Mouse (Mus musculus): ENCODE measurements around the gene Trp53.
"Not testable (repeated sequence)": the region's sequence is repeated elsewhere in the genome, so short reads cannot be mapped to it uniquely, and the experiment has no call there.

Trp53 gene

DNA sequence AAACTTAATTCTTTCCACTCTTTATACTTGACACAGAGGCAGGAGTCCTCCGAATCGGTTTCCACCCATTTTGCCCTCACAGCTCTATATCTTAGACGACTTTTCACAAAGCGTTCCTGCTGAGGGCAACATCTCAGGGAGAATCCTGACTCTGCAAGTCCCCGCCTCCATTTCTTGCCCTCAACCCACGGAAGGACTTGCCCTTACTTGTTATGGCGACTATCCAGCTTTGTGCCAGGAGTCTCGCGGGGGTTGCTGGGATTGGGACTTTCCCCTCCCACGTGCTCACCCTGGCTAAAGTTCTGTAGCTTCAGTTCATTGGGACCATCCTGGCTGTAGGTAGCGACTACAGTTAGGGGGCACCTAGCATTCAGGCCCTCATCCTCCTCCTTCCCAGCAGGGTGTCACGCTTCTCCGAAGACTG lies at the start of gene Trp53, which contains the start of gene Wrap53:
Trp53 (plus strand) TSS at position 269 of the 424 bp plus-strand sequence.
Wrap53 (minus strand) TSS at position 165 of the 424 bp plus-strand sequence.
- peak; percentile 85 for DNase-seq (ENCODE audit: low spot score)

DNA sequence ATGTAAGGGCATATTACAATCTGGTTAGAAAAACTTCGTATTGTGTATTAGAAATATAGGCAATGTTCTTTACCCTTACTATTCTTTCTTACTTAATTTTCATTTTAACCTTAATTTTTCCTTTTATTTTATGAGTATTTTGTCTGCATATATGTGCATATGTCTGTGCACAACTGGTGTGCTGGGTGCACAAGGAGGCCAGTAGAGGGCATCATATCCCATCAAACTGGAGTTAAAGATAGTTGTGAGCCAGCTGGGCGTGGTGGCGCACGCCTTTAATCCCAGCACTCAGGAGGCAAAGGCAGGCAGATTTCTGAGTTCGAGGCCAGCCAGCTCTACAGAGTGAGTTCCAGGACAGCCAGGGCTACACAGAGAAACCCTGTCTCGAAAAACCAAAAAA lies 49.4 kb upstream of the Trp53 start:
- DNase-seq (ENCODE audit: low spot score) = not testable (repeated sequence)

DNA sequence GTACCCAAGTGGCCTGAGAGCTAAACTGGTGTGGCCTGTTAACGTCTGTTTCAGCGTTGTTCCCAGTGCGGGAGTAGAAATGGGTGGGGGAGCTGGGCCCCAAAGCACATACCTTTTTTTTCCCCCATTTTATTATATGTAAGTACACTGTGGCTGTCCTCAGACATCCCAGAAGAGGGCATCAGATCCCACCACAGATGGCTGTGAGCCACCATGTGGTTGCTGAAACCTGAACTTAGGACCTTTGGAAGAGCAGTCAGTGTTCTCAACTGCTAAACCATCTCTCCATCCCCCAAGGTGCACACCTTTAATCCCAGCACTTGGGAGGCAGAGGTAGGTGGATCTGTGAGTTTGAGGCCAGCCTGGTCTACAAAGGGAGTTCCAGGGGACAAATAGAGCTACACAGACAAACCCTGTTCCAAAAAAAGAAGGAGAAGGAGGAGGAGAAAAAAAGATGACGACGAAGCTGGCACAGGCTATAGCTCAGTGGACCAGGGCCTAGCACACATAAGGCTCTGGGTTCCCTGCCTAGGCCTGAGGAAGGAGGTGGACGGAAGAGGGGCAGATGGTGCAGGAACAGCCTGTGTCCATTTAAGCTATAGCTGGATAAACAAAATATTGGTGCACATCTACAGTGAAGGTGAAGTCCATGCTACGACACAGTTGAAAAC lies 47.5 kb upstream of the Trp53 start:
- DNase-seq (ENCODE audit: low spot score) = no peak

DNA sequence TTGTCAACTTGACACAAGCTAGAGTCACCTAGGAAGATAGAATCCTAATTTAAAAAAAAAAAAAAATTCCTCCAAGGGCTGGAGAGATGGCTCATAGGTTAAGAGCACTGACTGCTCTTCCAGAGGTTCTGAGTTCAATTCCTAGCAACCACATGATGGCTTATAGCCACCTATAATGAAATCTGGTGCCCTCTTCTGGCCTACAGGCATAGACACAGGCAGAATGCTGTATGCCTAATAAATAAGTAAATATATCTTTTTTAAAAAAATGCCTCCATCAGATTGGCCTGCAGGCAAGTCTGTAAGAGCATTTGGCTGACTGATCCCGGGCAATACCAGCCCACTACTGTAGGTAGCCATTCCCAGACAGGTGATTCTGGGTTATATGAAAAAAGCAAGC lies 45.2 kb upstream of the Trp53 start:
- no peak for DNase-seq (ENCODE audit: low spot score)

DNA sequence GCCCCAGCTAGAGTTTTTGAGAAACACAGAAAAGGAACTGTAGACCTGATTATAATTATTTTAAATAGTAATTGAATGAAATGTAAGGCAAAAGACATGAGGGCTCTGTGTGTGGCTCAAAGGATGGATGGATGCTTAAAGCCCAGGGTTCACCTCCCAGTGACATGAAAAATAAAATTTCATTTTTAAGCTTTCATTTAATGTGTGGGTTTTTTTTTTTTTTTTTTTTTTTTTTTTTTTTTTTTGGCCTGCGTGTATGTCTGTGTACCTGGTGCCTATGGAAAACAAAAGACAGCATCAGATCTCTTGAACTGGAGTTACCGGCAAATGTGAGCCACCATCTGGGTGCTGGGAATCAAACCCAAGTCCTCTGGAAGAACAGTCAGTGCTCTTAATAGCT lies 39.5 kb upstream of the Trp53 start:
- no peak for DNase-seq (ENCODE audit: low spot score)

DNA sequence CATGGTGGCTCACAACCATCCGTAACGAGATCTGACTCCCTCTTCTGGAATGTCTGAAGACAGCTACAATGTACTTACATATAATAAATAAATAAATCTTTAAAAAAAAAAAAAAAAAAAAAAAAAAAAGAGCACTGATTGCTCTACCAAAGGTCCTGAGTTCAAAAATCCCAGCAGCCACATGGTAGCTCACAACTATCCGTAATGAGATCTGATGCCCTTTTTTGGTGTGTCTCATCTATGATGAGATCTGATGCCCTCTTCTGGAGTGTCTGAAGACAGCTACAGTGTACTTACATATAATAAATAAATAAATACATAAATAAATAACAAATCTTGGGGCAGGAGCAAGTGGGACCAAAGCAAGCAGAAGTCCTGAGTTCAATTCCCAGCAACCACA lies 38.4 kb upstream of the Trp53 start:
- DNase-seq (ENCODE audit: low spot score) = not testable (repeated sequence)

DNA sequence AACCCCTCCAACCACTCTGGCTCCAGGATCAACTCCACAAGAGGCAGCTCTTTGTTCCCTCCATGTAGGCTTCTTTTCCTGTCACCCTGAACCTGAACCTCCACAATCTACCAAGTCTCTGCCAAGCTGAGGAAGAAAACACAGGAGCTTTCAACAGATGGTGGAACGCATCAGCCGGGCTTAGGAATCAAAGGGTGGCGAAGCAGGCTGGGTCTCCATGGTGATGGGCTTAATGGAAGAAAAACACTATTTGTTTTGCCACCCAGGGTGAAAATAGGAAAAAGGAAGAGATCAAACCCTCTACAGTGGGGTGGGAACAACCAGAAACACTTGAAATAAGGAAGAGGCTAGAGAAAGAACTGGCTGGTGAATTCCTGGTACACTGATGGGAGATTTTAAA lies 36.6 kb upstream of the Trp53 start:
- no peak for DNase-seq (ENCODE audit: low spot score)

DNA sequence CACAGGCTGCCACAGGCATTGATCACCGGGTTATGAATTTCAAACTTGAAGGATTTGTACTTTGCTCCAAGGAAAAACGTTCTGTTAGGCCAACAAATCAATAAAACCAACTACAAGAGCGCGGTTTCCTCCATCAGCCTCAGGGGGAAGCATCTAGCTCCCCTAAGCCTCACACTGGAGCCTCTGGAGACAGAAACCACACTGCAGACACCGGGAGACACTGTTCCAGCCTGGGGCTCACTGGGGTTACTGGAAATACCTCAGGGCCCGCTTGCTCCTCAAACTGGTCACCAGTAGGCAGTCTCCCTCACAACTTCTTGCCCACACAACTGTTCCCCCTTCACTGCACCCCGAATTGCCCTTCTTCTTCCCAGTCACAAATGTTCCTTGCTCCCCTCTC lies 34.2 kb upstream of the Trp53 start:
- no peak for DNase-seq (ENCODE audit: low spot score)

DNA sequence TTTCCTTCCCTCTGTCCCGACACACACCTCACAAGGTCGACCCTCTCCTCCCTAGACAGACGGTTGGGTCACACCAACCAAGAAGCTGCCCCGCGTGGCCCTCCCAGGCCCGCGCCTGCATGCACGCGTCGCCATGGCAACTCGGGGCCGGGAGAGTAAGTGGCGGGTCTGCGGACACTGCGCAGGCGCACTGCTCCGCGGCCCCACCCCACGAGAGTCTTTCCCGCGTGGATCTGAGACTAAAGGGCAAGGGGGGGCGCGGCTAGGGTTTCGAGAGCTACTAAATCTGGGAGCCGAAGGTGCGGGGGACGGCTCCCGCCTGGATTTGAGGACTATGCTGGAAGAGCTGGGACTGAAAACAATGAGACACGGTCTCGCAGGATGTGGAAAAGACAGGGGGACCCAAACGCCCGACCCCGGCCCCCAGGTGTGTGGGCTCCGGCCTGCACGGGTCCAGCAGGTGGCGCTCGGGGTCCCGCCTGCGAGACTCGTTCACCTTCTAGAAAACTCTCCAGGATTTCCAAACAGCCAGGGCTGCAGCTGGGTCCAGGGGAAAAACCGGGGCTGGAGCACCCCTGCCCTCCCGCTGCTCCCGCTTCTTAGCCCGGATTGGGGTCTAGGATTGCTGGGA lies 33.6 kb upstream of the Trp53 start:
- DNase-seq (ENCODE audit: low spot score) = peak; percentile 80

DNA sequence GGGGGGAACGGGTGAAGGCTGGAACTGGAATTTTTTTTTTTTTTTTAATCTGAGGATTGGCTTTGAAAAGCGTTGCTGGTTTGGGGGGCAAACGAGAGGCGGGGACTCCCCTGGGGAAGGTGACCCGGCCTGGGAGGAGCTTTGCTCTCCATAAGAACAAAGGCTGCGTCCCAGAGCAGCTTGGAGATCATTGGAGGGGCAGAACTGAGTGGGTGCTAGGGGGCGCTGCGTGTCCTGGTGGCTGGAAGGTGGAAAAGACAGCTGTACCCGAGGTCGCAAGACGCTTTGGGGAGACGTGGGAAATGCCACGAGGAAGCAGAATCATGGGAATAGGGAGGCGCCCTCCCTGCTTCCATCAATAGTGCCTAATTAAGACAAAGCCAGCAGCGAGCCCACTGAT lies 33.1 kb upstream of the Trp53 start:
- peak; percentile 59 for DNase-seq (ENCODE audit: low spot score)

DNA sequence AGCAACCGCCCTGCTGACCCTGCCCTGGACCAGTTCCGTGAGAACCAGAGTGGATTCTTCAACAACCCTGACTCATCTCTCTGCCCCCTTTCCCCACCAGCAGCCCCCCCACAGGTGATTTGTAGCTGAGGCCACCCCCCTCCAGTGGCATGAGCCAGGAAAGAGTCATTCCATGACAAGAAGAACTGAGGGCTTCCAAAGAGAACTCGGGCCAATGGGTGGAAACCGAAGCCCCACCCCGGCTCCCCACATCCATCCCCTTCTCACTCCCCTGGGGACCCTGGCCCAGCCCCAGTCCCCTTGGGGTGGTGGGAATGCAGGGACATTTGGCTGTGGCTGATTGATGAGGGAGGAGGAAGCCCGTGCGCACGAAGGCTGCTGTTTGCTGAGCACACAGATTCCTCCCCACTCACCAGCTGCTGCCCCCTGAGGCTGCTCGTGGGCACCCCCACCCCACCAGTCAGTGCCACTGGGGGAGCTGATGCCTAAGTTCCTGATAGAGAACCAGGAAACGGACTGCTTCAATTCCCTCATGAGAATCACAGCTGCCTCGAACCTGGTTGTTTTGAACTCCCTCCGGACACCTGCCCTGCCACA lies 31.0 kb upstream of the Trp53 start, which contains the start of gene Dnah2:
Dnah2 (minus strand) TSS at position 51 of the 597 bp plus-strand sequence.
- no peak for DNase-seq (ENCODE audit: low spot score)

DNA sequence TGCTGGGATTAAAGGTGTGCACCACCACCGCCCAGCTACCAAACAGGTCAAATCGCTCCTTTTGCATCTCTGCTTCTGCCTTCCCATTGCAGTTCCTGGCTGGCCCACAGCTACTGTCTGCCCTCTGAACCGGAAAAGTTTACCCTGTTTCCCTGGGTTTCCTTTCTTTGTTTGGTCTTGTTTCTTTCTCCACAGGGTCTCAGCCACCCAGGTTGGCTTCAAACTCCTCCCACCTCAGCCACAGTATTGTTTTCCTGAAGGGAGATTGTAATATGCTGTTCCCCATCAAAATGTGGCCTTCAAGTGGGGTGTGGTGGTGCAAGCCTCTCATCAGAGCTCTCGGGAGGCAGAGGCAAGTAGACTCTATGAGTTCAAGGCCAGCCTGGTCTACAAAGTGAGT lies 28.8 kb upstream of the Trp53 start:
- no peak for DNase-seq (ENCODE audit: low spot score)

DNA sequence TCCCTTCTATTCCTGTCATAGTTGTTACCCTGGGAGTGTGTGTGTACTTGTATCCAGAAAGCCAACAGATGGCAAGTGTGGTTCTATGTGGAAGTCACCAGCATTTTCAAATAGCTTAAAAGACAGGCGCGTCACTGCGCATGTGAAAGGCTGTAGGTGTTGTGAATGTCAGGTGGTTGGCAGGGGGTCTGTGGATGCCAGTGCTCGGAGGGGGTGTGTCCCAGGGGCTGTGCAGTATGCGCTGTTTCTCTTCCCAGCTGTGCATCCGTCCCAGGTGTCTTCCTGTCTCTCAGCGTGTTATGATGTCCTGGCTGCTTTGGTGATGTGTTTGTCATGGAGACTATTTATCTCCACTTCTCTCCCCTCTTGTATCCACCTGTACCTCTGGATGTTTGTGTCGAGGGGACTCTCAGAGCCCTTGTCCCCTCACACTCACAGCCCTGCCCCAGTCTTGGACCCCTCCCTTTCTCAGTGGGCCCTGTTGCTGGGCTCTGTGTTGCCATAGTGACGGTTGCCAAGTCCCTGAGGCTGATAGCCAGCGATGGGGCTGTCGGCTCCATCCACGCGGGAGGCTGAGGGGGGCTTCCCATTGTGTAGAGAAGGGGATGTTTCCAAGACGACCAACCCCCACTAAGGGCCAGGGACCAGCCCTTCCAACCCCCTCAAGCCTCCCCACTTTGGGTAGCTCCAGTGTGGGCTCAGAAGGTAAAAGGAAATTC lies 27.4 kb upstream of the Trp53 start:
- DNase-seq (ENCODE audit: low spot score) = no peak

DNA sequence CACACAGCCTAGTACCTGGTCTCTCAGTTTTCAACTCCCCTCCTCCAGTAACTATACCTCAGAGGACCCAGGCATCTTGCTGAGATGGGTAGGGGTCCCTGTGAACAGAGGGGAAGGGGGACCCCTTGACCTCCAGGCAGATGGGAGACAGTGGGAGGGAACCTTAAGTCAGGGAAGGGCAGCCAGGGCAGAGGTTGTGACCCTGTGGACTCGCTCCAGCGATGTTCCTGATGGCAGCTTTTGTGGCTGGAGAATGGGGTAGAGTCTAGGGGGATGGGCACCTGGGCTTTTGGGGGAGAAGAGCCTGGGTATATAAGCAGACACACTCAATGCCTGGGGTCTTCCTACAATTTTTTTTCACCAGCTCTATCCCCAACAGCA lies 26.8 kb upstream of the Trp53 start:
- no peak for DNase-seq (ENCODE audit: low spot score)

DNA sequence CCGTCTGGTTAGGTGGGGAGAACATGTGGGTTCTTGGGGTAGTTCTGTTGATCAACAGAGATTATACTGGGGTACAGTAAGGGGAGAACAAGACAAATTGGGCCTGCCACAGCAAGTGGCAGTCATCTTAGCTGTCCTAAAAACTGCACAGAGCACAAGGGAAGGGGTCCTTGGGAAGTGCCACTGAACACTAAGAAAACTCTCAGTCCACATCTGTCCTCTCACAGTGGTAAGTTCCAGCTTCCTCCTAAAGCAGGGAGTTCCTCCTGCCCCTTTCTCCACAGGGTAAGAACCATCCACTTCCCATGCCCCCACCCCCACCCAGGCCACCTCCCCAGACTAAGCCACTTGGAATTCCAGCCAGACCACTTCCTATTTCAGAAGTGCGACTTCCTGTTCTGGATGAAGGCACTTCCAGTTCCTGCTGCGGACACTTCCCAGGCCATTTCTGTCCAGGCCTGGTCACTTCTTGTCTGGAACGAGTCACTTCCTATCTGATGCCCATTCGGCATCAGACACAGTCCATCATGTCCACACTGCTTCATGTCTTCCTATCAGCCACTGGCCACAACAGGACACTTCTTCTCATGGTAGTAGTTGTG lies 25.5 kb upstream of the Trp53 start:
- no peak for DNase-seq (ENCODE audit: low spot score)

DNA sequence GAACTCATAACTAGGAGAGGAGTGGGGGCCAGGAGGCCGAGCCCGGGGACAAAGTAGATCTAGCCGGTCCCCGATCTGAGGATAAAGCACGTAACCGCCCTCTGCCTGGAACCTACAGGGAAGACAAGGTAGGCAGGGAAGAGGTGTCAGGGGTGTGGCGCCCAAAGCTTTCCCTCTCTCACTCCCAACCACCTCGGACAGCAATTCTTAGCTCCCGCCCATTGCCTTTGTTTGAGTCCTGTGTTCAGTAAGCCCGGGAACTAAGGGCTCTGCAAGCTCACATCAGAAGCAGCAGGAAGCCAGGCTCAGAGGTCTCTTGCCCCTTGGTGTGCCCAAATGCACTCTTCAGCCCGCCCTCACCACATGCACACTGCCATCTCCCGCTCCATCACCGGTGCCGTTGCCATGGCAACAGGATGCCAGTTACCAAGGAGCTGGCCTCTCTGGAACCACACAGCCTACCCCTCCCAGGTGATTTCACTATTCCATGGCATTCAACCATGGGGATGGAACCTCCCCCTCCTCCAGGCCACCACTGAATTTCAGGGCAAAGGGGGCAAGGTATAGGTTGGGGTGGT lies 22.7 kb upstream of the Trp53 start:
- no peak for DNase-seq (ENCODE audit: low spot score)

DNA sequence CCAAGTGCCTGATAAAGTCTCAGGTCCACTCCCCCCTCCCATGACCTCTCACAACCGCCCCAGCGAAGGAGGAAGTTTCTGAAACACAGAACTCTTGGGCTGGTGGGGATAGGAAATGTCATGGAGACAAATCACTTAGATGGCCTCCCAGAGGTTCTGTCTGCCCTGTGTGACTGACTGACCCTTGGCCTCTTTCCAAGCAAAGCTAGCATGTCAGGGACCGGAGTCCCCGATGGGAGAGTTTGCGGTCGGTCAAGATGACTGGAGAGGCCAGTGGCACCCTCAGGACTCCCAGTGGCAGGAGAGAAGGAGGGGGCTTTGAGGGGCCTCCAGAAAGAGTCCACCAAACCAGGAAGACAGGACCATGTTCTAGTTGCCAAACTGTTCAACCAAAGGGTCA lies 21.4 kb upstream of the Trp53 start:
- DNase-seq (ENCODE audit: low spot score) = no peak

DNA sequence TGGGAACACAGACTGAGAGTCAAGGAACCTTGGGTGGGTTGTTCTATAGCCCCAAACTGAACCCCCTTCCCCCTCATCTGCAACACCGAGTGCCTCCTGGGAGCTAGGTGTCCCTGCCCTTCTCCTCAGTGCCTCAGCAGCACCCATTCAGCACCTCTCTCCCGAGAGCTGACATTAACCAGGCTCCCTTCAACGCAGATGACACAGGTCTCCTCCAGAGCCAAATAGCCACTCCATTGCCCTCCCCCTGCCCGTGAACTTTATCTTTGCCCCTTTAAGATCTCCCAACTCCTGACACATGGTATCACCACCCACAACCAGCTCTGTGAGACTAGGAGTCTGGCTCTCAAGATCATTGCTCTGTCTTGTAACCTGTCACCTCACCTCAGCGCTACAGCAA lies 21.0 kb upstream of the Trp53 start:
- DNase-seq (ENCODE audit: low spot score) = no peak

DNA sequence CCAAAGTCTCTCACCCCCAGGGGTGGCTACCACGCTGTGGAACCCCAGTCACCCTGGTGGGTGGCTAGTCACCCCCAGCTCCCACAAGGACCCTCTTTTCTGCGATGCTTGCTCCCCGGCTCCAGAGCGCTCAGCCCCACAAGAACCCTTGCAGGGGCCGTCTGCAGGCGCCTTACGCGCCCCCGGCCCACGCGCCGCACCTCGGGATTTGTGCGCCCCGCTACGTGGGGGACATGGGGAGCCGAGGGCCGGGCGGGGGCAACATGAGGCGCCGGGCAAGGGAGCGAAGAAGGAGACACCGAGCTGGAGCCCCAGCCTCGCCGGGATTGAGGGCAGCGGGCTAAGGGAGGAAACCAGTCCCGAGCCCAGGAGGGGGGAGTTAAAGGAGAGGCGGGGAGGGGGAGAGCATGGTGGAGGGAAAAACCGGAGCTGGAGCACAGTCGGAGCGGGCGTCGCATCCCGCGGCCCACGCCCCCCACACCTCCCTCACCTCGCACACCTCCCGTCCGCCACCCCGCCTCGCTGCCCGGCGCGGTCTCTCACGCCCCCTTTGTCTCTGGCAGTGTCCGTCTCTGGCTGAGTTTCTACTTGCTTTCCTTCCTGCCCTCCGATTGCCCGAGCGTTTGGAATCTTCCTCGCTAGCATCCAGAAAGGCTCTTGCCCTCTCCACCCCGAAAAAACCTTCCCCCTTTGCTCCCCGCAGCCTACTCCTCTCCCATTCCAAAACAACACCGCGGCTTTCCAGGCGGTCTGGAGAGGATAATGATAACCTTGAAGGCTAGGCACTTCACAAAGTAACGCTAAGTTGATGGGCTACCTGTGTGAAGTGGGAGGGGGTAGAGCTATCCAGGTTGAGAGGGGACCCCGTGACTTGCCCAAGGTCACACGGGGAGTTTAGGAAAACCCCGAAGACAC lies 20.1 kb upstream of the Trp53 start, which contains the start of gene Efnb3:
Efnb3 (minus strand) TSS at position 355 of the 915 bp plus-strand sequence.
- DNase-seq (ENCODE audit: low spot score) = peak; percentile 45

DNA sequence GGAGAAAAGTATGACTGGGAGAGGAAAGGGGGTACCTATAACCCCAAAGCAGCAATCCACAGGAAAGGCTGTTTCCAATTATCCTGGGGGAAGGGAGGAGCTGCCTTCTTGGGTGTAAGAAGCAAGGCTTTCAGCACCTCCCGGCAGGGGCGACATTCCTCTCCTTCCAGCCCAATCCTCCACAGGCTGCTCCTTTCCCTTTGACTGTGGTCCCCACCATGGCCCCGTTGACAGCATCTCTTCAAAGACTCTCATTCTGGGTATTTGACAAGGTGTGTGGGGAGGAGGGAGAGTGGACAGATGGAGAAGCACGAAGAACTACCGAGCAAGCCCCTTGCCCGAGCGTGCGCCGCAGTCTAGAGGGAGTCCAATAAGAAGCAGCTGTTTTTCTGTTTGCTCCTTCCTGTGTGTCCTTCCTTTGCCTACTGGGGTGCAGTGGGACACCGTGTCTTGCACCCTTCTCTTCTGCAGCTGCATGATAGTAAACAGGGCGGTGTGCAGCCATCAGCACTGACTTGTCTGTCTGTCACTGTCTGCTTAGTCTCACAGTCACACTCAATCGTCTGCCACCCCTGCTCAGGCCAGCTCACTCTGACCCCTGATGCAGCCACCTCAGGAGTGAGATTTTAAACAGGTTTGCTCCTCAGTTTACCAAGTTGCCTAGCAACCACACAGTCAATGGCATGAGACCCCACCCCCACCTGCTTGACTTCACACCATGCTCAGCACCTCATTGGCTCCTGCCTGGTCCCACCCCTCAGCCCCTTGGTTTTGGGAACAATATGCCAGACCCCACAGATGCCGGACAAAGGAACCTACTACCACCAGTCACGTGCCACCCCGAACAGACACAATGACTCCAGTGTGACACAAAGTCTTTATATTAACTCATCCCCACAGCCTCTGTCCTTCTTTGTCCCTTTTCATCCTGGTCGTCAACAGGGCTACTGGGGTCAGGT lies 19.0 kb upstream of the Trp53 start:
- no peak for DNase-seq (ENCODE audit: low spot score)
